14 mouse cellular contexts compared by ENCODE assay signal in genomic region chr1:133571293-133571692, GRCm38 (mm10).
"Had no signal": no experiment of that assay in that cellular context is flagged by ENCODE, and none has a peak within 500 bp of the region (broad histone marks: within the 10 kb centered on the region; RNA-seq: fewer than 3 reads in every experiment).

No protein-coding gene starts in this region.

- H3K4me1 ChIP-seq: limb, embryonic 15.5 days; liver, embryonic 12.5 days; midbrain, embryonic 10.5 days; neural tube, embryonic 13.5 days had no signal

- H3K27ac ChIP-seq: layer of hippocampus, adult 2 months; limb, embryonic 15.5 days; liver, embryonic 12.5 days; midbrain, embryonic 10.5 days; neural tube, embryonic 13.5 days had no signal

- H3K4me3 ChIP-seq: layer of hippocampus, adult 2 months; limb, embryonic 15.5 days; liver, embryonic 12.5 days; midbrain, embryonic 10.5 days; neural tube, embryonic 13.5 days had no signal

- H3K4me2 ChIP-seq: limb, embryonic 15.5 days; liver, embryonic 12.5 days; neural tube, embryonic 13.5 days had no signal

- ATAC-seq: intestine, postnatal 0 days; liver, embryonic 12.5 days had no signal

- H3K9ac ChIP-seq: limb, embryonic 15.5 days; liver, embryonic 12.5 days; neural tube, embryonic 13.5 days had no signal

- H3K9me3 ChIP-seq: limb, embryonic 15.5 days had no signal

- H3K36me3 ChIP-seq: limb, embryonic 15.5 days; liver, embryonic 12.5 days; midbrain, embryonic 10.5 days; neural tube, embryonic 13.5 days had no signal

- DNase-seq: kidney, adult 8-10 months; left cerebral cortex, postnatal 4 days; midbrain, embryonic 14.5 days; retina, postnatal 1 day; right cerebral cortex, postnatal 4 days; spleen, adult 18-20 months; thymus, adult 18-20 months; thymus, postnatal 36 days had no signal

- H3K27me3 ChIP-seq: limb, embryonic 15.5 days; liver, embryonic 12.5 days; neural tube, embryonic 13.5 days had no signal
